Mouse (Mus musculus): Measurements from ENCODE around the gene Atrn.

The Atrn gene

DNA sequence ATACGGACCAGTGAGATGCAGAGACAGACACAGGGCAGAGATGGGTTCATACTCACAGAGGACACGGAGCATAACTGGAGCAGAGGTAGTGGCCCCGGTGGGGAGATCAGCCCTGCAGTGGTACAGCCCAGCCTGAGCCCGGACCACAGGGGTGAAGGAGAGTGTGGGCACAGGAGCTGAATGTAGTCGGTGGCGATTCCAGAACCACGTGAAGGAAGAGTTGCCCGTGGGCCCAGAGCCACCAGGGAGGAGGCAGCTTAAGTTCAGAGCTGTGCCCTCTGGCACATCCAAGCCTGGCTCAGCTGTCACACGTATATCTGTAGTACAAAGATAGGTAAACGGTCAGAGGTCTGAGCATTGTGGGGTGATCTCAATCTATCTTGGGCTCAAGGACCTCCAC lies 166.2 kb downstream of the Atrn start:
- no peak for DNase-seq (ENCODE audit: extremely low read depth, low read depth)
